Mouse (Mus musculus): Measurements from ENCODE around the gene Tjap1. TPM values are rescaled to one million over a fixed set of nuclear protein-coding genes. Genes with fewer than 3 reads are reported as not detected.

Tjap1 gene
- 10 to 100 TPM; 43.4 to 49.2 TPM for total RNA-seq (2021)
- long read RNA-seq, experiment 1, partial matches to known transcripts: 6 of 24 reads
- long read RNA-seq, experiment 1, other reads (novel, unspliced or antisense): 15 of 24 reads
- long read RNA-seq, experiment 2, partial matches to known transcripts: 7 of 34 reads
- long read RNA-seq, experiment 2, other reads (novel, unspliced or antisense): 25 of 34 reads

DNA sequence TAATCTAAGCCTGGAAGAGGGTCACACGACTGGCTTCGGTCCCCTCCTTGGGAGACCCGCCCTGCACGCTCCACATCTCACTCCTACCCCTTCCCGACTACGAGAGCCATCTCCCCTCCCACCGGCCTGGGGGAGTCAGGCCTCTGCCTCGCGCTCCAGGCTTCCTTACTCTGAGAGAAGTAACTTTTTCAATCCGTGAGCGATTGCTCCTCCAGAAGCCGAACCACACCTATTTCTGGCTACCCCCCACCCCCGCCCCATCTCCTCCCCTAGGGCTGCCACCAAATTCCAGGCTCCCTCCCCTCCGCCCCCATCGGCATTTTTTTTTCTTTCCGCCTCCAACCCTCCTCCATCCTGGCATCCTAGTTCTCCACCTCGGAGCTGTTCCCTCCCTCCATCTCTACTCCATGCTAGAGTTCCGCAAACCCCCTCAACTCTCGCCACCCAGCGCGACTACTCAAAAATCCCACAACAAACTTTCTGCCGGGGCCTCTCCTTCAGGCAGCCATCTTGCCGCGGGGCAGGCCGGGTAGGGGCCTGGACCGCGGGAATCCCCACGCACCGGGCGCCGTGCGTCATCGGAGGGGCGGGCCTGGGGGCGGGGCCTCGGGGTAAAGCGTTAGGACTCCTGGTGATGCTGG, at the start of gene Tjap1:
Gene Tjap1 (minus strand): TSS at position 544 of the 641 bp plus-strand sequence.
- DNase-seq (ENCODE audit: low spot score in 2 of 2): peak; percentile 67 to 83

- DNase-seq (ENCODE audit: low spot score in 2 of 2): no peak
Observed at GRCm38 (mm10) chr17:46328723-46329122, 45.9 kb upstream of the Tjap1 start.

DNA sequence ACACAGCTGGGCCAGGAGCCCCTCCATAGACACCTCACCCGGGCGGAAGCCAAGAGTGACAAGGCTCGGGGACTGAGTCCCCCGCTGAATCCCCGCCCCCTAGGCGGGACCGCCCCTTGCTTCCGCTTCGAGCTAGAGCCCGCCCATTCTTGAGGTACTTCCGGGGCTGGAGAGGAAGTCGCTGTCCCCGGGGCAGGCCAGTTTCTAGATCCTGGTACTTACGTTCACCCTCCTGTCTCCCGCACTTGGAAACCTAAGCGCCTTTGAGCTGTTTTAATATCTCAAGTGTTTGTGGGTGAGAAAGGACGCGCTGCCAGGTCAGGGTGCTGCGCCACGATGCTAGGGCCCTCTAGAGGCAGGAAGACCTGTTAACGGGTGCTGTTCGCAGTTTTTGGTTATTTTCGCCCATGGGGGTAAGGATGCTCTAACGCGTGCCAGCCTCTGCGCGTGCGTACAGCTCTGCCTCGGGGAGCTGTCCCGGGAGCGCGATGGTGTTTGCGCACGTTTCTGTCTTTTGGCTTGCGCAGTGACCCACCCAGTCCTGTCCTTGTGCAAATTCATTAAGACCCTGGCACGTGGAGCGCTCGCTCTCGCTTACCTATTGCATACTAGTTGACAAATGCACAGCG, 45.2 kb upstream of the Tjap1 start, which contains the start of gene Abcc10:
Gene Abcc10 (minus strand): TSS at position 447 of the 629 bp plus-strand sequence.
- peak; percentile 92 to 96 for DNase-seq (ENCODE audit: low spot score in 2 of 2)

GRCm38 (mm10) chr17:46327413-46327905, 44.6 kb upstream of the Tjap1 start:
- no peak for DNase-seq (ENCODE audit: low spot score in 2 of 2)

GRCm38 (mm10) chr17:46322046-46322823, 39.4 kb upstream of the Tjap1 start:
- DNase-seq (ENCODE audit: low spot score in 2 of 2): no peak

DNA sequence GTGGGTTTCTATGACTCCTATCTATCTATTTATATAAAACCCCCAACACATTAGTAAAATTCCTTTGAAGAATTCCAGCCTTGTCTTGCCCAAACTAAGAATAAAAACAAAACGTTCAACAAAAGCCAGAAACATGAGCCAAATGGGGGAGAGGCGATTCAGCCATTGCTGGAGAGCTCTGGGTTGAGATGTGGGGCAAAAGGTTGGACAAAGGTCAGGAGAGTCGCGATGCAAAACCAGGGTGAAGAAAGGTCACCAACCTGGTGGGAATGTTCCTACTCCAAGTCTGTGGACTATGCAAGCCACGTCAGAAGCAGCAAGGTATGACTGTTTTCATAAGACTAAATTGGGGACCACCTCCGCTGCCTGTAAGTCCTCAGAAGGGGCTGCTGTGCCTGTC, 37.7 kb upstream of the Tjap1 start:
- DNase-seq (ENCODE audit: low spot score in 2 of 2): no peak

GRCm38 (mm10) chr17:46315813-46316212, 33.0 kb upstream of the Tjap1 start:
- DNase-seq (ENCODE audit: low spot score in 2 of 2): no peak

- DNase-seq (ENCODE audit: low spot score in 2 of 2): no peak
Observed at GRCm38 (mm10) chr17:46313135-46313715, 30.4 kb upstream of the Tjap1 start.

DNA sequence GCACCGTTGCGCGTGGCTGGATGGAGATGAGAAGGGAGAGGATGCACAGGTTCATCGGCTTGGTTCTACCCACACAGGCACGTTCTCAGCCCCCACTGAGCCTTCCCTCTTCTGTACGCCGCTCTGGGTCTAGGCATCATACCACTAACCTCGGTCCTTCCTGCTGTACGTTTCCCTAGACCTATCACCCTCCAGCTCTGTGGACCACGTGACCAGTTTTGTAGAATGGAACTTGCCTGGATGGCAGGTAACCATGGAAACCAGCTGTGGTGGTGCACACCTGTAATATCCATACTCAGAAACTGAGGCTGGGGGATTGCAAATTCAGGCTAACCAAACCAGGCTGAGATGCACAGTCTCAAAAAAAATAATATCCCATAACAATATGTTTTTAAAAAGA, 27.7 kb upstream of the Tjap1 start:
- DNase-seq (ENCODE audit: low spot score in 2 of 2): no peak

GRCm38 (mm10) chr17:46309835-46310234, 27.0 kb upstream of the Tjap1 start:
- DNase-seq (ENCODE audit: low spot score in 2 of 2): no peak

GRCm38 (mm10) chr17:46306956-46307355, 24.1 kb upstream of the Tjap1 start:
- no peak for DNase-seq (ENCODE audit: low spot score in 2 of 2)

- DNase-seq (ENCODE audit: low spot score in 2 of 2): no peak
Observed at GRCm38 (mm10) chr17:46304184-46304583, 21.4 kb upstream of the Tjap1 start.

GRCm38 (mm10) chr17:46301892-46302291, 19.1 kb upstream of the Tjap1 start:
- no peak for DNase-seq (ENCODE audit: low spot score in 2 of 2)

- DNase-seq (ENCODE audit: low spot score in 2 of 2): peak; percentile 76 to 85
Observed at GRCm38 (mm10) chr17:46298220-46298913, 15.5 kb upstream of the Tjap1 start.

GRCm38 (mm10) chr17:46297364-46298219, 14.8 kb upstream of the Tjap1 start, which contains the start of gene Dlk2:
TSS of gene Dlk2 (plus strand) at chr17:46297421.
- peak; percentile 41 to 54 for DNase-seq (ENCODE audit: low spot score in 2 of 2)

DNA sequence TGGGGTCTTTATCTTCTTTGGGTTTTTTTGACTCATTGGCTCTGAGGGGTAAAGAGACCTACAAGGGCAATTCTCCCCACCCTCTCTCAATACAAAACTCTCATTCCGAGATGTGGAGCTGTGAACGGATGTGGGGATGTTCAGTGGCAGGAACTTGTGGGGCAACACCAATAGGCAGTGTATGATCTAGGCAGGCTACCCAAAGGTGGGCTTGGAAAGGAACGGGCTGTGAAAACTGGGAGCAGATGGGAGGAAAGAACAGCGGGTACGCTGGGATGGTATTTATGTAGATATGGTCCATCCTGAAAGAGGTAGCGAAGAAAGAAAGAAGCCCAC, 14.2 kb upstream of the Tjap1 start:
- no peak for DNase-seq (ENCODE audit: low spot score in 2 of 2)

GRCm38 (mm10) chr17:46296601-46297000, 13.8 kb upstream of the Tjap1 start:
- DNase-seq (ENCODE audit: low spot score in 2 of 2): no peak

GRCm38 (mm10) chr17:46287678-46288095, 4.9 kb upstream of the Tjap1 start:
- no peak for DNase-seq (ENCODE audit: low spot score in 2 of 2)

DNA sequence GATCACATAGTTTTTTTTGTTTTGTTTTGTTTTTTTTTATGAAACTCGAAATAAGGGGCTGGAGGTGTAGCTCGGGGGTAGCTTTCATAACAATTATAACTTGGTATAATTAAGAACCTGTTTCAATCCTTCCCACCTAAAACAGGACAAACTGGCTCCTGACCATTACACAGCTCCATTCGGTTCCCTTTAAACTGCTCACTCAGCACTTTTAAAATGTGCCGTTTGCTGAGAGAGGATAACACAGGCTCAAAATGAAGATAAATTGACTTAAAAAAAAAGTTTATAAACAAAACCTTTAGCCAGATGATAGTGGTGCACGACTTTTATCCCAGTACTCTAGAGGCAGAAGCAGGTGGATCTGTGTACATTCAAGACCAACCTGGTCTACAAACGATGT, 2.6 kb upstream of the Tjap1 start:
- DNase-seq (ENCODE audit: low spot score in 2 of 2): no peak

DNA sequence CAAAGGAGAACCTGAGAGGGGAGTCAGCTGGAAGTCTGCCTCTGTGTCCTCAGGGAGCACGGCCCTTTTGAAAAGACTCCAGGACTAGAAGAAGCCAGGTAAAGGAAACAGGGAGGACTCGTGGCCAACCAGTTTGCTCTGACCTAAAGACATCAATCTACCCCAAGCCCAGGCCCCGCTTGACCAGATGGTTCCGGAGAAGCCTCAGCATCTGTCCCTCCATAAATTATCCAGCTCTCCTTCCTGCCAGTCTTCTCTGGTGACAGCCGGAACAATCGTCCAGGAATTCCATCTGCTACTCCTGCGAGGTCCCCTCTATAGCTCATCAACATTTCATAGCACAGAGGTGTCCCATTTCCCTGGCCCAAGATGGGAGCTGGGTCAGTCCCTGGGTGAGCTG, 1.8 kb upstream of the Tjap1 start:
- DNase-seq (ENCODE audit: low spot score in 2 of 2): no peak
